Comparison of ENCODE assay signal across 25 mouse cellular contexts in the genomic region with DNA sequence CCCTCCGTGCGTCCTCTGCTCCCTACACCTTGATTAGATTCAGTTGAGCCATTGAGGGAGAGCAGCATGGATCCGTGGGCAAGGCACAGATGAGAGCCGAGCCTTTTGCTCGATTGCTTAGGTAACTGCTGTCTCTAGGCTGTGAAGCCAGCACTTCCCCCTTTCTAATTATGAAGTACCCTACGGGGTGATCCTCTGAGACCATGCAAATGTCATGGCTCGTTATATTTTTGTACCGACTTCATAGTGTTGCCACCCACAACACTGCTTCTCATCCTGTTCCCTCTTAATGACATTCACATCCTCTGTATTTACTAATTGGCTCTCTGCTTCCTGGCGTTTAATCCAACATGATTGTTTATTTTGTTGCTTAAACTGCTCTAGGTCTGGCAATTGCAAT. TPM values are rescaled to one million over a fixed set of nuclear protein-coding genes. Genes with fewer than 3 reads are reported as not detected.
DNase-seq lines count a peak whose midpoint lies in the region; ATAC-seq and TF ChIP-seq lines count a peak whose summit lies in the region.
"Had no signal": no experiment of that assay in that cellular context is flagged by ENCODE, and none has a peak within 500 bp of the region (broad histone marks: within the 10 kb centered on the region; RNA-seq: fewer than 3 reads in every experiment).

No protein-coding gene starts in this region.

- TF ChIP-seq POLR2A in cerebellum, adult 2 months (IDR thresholded peaks at IDR 0.05; ENCODE audit: borderline replicate concordance, insufficient read depth, low read length): no peak

- H3K4me1 ChIP-seq in forebrain, embryonic 15.5 days: peaks cover 12% of the 10 kb centered on the region
- peaks cover 5% of the 10 kb centered on the region for H3K4me1 ChIP-seq in forebrain, embryonic 11.5 days (replicated peaks; ENCODE audit: control insufficient read depth, insufficient read depth, low read length)
- no peaks in the 10 kb centered on the region; the same call in 1 of the 2 replicates for H3K4me1 ChIP-seq in midbrain, postnatal 0 days (ENCODE audit: insufficient read depth, low read length)
- H3K4me1 ChIP-seq in cerebellum, adult 2 months (ENCODE audit: control insufficient read depth, insufficient read depth, low read length): peaks cover 2% of the 10 kb centered on the region; the same call in 1 of the 2 replicates

- no peak overlapping the region for H3K9ac ChIP-seq in forebrain, embryonic 15.5 days (replicated peaks)
- no peak overlapping the region for H3K9ac ChIP-seq in forebrain, embryonic 11.5 days (ENCODE audit: low read length)
- no peak overlapping the region for H3K9ac ChIP-seq in midbrain, postnatal 0 days (replicated peaks; ENCODE audit: low read length, poor library complexity, severe bottlenecking)
- H3K9ac ChIP-seq: hindbrain, embryonic 14.5 days; intestine, embryonic 15.5 days; neural tube, embryonic 15.5 days had no signal

- no peak overlapping the region for H3K4me3 ChIP-seq in forebrain, embryonic 15.5 days
- no peak overlapping the region for H3K4me3 ChIP-seq in forebrain, embryonic 11.5 days (ENCODE audit: low read depth, low read length)
- H3K4me3 ChIP-seq in midbrain, postnatal 0 days (ENCODE audit: low read depth, low read length): no peak overlapping the region
- H3K4me3 ChIP-seq in cerebellum, adult 2 months (replicated peaks; ENCODE audit: insufficient read depth, low read depth, low read length): no peak overlapping the region
- H3K4me3 ChIP-seq: gastrocnemius, adult 2 months; intestine, embryonic 15.5 days; left cerebral cortex, adult 2 months; neural tube, embryonic 15.5 days had no signal

- WGBS in forebrain, embryonic 15.5 days: 21% methylated on average over 9 of the region's 9 CpGs
- 48% methylated on average over 9 of the region's 9 CpGs for WGBS in forebrain, embryonic 11.5 days
- 39% methylated on average over 9 of the region's 9 CpGs for WGBS in midbrain, postnatal 0 days
- WGBS in cerebellum, adult 2 months: 31% methylated on average over 9 of the region's 9 CpGs

- H3K27ac ChIP-seq in forebrain, embryonic 15.5 days (replicated peaks): 0 out of 2 replicates have a peak overlapping the region, but pooled peaks have one; percentile 11
- no peak overlapping the region for H3K27ac ChIP-seq in forebrain, embryonic 11.5 days (ENCODE audit: low read depth, low read length)
- no peak overlapping the region for H3K27ac ChIP-seq in midbrain, postnatal 0 days (ENCODE audit: low read depth, low read length)
- H3K27ac ChIP-seq in cerebellum, adult 2 months (ENCODE audit: insufficient read depth, low read length): no peak overlapping the region
- H3K27ac ChIP-seq: gastrocnemius, adult 2 months; hindbrain, embryonic 14.5 days; intestine, embryonic 15.5 days; left cerebral cortex, adult 2 months; neural tube, embryonic 15.5 days had no signal

- DNase-seq in forebrain, embryonic 11.5 days (ENCODE audit: low spot score): no peak
- DNase-seq in lung, postnatal 10 days: peak; percentile 18
- no peak for DNase-seq in lung, postnatal 25 days (ENCODE audit: low spot score)
- peak; percentile 14 to 21 for DNase-seq in B cell, adult 2 months
- peak; percentile 21 for DNase-seq in midbrain, postnatal 0 days (ENCODE audit: low spot score)
- DNase-seq in cerebellum, adult 2 months: no peak
- DNase-seq in urinary bladder, postnatal 25 days (ENCODE audit: low spot score): no peak
- DNase-seq: adrenal gland, postnatal 36 days; cerebellum, adult 8-10 months; gastrocnemius, adult 2 months; heart, postnatal 10 days; kidney, adult 9 months; kidney, postnatal 36 days; left cerebral cortex, postnatal 4 days; lung, adult 2 months; lung, postnatal 4 days; thymus, postnatal 36 days had no signal

- no peaks in the 10 kb centered on the region for H3K36me3 ChIP-seq in forebrain, embryonic 15.5 days
- H3K36me3 ChIP-seq in forebrain, embryonic 11.5 days (ENCODE audit: control insufficient read depth, insufficient read depth, low read length): no peaks in the 10 kb centered on the region
- no peaks in the 10 kb centered on the region for H3K36me3 ChIP-seq in midbrain, postnatal 0 days (ENCODE audit: insufficient read depth, low read length)
- H3K36me3 ChIP-seq: intestine, embryonic 15.5 days; neural tube, embryonic 15.5 days had no signal

- H3K9me3 ChIP-seq in forebrain, embryonic 15.5 days: no peaks in the 10 kb centered on the region
- H3K9me3 ChIP-seq in forebrain, embryonic 11.5 days (ENCODE audit: control insufficient read depth, low read length): no peaks in the 10 kb centered on the region
- H3K9me3 ChIP-seq in midbrain, postnatal 0 days (ENCODE audit: low read length): no peaks in the 10 kb centered on the region
- H3K9me3 ChIP-seq: intestine, embryonic 15.5 days; neural tube, embryonic 15.5 days had no signal

- no peak for TF ChIP-seq CTCF in midbrain, postnatal 0 days (IDR thresholded peaks at IDR 0.05)
- no peak for TF ChIP-seq CTCF in cerebellum, adult 2 months (IDR thresholded peaks at IDR 0.05; ENCODE audit: borderline replicate concordance, insufficient read depth, low read depth, low read length)

- no peak overlapping the region for H3K4me2 ChIP-seq in forebrain, embryonic 15.5 days (replicated peaks)
- H3K4me2 ChIP-seq in forebrain, embryonic 11.5 days (ENCODE audit: low read depth, low read length, severe bottlenecking): no peak overlapping the region
- no peak overlapping the region for H3K4me2 ChIP-seq in midbrain, postnatal 0 days (ENCODE audit: low read depth, low read length, poor library complexity, severe bottlenecking)
- H3K4me2 ChIP-seq: heart, embryonic 11.5 days; hindbrain, embryonic 14.5 days; intestine, embryonic 15.5 days; liver, embryonic 11.5 days; neural tube, embryonic 15.5 days had no signal

- peaks cover 20% of the 10 kb centered on the region; the same call in 1 of the 2 replicates for H3K27me3 ChIP-seq in forebrain, embryonic 15.5 days
- H3K27me3 ChIP-seq in forebrain, embryonic 11.5 days (ENCODE audit: control insufficient read depth, insufficient read depth, low read length): peaks cover 21% of the 10 kb centered on the region
- peaks cover 6% of the 10 kb centered on the region; the same call in 1 of the 2 replicates for H3K27me3 ChIP-seq in midbrain, postnatal 0 days (ENCODE audit: insufficient read depth, low read length)
- H3K27me3 ChIP-seq in cerebellum, adult 2 months (ENCODE audit: control insufficient read depth, insufficient read depth, low read length): no peaks in the 10 kb centered on the region

- no peak for ATAC-seq in forebrain, embryonic 15.5 days (replicated peaks)
- ATAC-seq in forebrain, embryonic 11.5 days (replicated peaks; ENCODE audit: low FRiP score): no peak
- no peak for ATAC-seq in midbrain, postnatal 0 days (ENCODE audit: low FRiP score)
- ATAC-seq: intestine, embryonic 15.5 days had no signal

RNA-seq across cellular contexts. Expression of a gene that starts 26.4 kb away (rescaled TPM):
- 0.54 and 0.64 TPM in 2 replicates for polyA plus RNA-seq in forebrain, embryonic 15.5 days (2015; fragmentation: Nextera tagmentation; extraction: Ambion mirVana)
- polyA plus RNA-seq in forebrain, embryonic 11.5 days (2014; fragmentation: Nextera tagmentation; extraction: Ambion mirVana): 0.05 and 0.09 TPM in 2 replicates
- 5.4 and 5.8 TPM in 2 replicates for total RNA-seq in midbrain, postnatal 0 days (2014; rRNA removed)
- polyA plus RNA-seq in midbrain, postnatal 0 days (2015; fragmentation: Nextera tagmentation; extraction: Ambion mirVana): 3.2 and 3.4 TPM in 2 replicates
- 0.25 and 0.28 TPM in 2 replicates for polyA plus RNA-seq in cerebellum, adult 2 months (2012; rRNA removed)
- total RNA-seq: common myeloid progenitor, adult 5-6 weeks had no signal
- polyA plus RNA-seq: liver, embryonic 11.5 days had no signal

RNA-seq across cellular contexts. Expression of a gene that starts 26.7 kb away (rescaled TPM):
- 243 and 249 TPM in 2 replicates for polyA plus RNA-seq in forebrain, embryonic 15.5 days (2015; fragmentation: Nextera tagmentation; extraction: Ambion mirVana)
- 325 and 330 TPM in 2 replicates for polyA plus RNA-seq in forebrain, embryonic 11.5 days (2014; fragmentation: Nextera tagmentation; extraction: Ambion mirVana)
- total RNA-seq in midbrain, postnatal 0 days (2014; rRNA removed): 88.8 and 111 TPM in 2 replicates
- 172 and 184 TPM in 2 replicates for polyA plus RNA-seq in midbrain, postnatal 0 days (2015; fragmentation: Nextera tagmentation; extraction: Ambion mirVana)
- polyA plus RNA-seq in cerebellum, adult 2 months (2012; rRNA removed): 127 and 135 TPM in 2 replicates

RNA-seq across cellular contexts. Expression of a gene that starts 58.4 kb away (rescaled TPM):
- 213 and 219 TPM in 2 replicates for polyA plus RNA-seq in forebrain, embryonic 15.5 days (2015; fragmentation: Nextera tagmentation; extraction: Ambion mirVana)
- 231 and 238 TPM in 2 replicates for polyA plus RNA-seq in forebrain, embryonic 11.5 days (2014; fragmentation: Nextera tagmentation; extraction: Ambion mirVana)
- total RNA-seq in midbrain, postnatal 0 days (2014; rRNA removed): 141 and 167 TPM in 2 replicates
- 192 and 197 TPM in 2 replicates for polyA plus RNA-seq in midbrain, postnatal 0 days (2015; fragmentation: Nextera tagmentation; extraction: Ambion mirVana)
- polyA plus RNA-seq in cerebellum, adult 2 months (2012; rRNA removed): 101 and 105 TPM in 2 replicates

Comparison
In these comparisons a context has a peak if more than half of its experiments do, and no peak if none do; other contexts are left out.
1. DNase-seq: peak in lung, postnatal 10 days (single experiment), B cell, adult 2 months (2 of 2) and midbrain, postnatal 0 days (single experiment); none in forebrain, embryonic 11.5 days (single experiment), lung, postnatal 25 days (single experiment), cerebellum, adult 2 months (0 of 2) and urinary bladder, postnatal 25 days (single experiment).